Mouse (Mus musculus): Measurements from ENCODE around the gene Shf.

Gene Shf

GRCm38 (mm10) chr2:122368081-122368971, 636 bp downstream of the Shf start:
- DNase-seq (ENCODE audit: low spot score in 2 of 2): no peak

GRCm38 (mm10) chr2:122367701-122368080, 1.3 kb downstream of the Shf start:
- no peak for DNase-seq (ENCODE audit: low spot score in 2 of 2)

- no peak for DNase-seq (ENCODE audit: low spot score in 2 of 2)
These were observed 1.8 kb downstream of the Shf start for GRCm38 (mm10) chr2:122367181-122367580.

- no peak for DNase-seq (ENCODE audit: low spot score in 2 of 2)
These were observed 2.3 kb downstream of the Shf start for GRCm38 (mm10) chr2:122366706-122367105.

- no peak for DNase-seq (ENCODE audit: low spot score in 2 of 2)
These were observed 2.9 kb downstream of the Shf start for GRCm38 (mm10) chr2:122366039-122366438.

DNA sequence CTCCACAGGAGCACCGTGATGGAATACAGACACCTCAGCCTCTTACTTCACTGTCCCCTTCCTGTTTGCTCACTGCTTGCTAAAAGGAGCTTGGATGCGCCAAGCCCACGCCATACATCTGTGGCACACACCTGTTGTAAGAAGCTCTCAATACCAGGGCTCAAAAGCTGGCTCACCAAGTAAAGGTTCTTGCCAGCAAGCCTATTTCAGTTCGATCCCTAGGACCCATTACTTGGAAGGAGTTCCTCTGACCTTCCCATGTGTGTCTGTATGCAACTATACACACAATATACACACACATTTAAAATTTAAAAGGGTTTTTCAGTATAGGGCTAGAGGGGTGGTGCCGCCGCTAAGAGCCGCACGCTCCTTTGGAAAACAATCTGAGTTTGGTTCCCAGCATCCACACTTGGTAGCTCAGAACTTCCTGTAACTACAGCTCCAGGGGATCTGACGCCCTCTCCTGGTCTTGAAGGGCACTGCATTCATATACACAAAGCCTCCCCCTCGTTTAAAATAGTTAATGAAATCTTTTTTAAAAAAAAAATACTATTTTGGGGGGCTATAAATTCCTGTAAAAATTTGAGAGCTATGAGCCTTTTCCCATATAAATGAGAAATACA, 3.6 kb downstream of the Shf start:
- DNase-seq (ENCODE audit: low spot score in 2 of 2): no peak

GRCm38 (mm10) chr2:122364352-122364944, 4.5 kb downstream of the Shf start:
- DNase-seq (ENCODE audit: low spot score in 2 of 2): no peak

- no peak for DNase-seq (ENCODE audit: low spot score in 2 of 2)
These were observed 6.1 kb downstream of the Shf start for GRCm38 (mm10) chr2:122362622-122363523.

- no peak for DNase-seq (ENCODE audit: low spot score in 2 of 2)
These were observed 6.9 kb downstream of the Shf start for GRCm38 (mm10) chr2:122361868-122362621.

DNA sequence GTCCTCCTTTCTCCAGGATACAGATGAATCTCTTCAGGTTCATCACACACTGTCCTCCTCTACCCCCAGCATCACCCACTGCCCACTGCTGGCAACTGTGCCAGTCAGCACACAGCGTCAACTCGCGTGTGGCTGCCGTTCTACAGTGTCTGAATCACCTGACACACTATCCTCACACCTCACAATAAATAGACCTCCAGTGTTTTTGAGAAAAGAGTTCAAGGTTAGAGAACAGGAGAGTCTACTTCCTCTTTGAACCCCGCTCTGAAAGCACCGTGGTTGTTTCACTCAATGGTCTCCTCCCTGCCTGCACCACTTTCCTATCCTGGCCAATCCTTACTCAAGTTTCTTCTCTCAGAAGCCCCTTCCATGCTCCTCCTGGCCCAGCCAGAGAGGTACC, 7.8 kb downstream of the Shf start:
- no peak for DNase-seq (ENCODE audit: low spot score in 2 of 2)

DNA sequence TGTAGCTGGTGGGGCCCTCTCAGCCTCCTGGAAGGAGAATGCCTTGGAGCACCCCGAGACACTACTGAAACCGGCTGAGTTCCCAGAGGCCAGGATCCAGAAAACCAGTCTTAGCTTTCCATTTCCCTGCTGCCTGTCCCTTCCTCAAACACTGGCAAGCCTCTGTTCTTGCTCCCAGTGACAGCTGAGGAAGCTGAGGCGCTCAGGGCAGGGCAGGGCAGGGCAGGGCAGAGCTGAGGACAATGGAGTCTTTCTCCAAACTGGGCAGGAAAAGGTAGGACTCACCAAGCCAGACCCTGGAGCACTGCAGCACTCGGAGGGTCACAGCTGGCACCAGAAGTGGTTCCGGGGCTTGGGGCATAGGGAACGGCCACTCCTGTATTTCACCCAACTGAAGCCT, 8.7 kb downstream of the Shf start:
- DNase-seq (ENCODE audit: low spot score in 2 of 2): no peak

GRCm38 (mm10) chr2:122356187-122356586, 12.8 kb downstream of the Shf start:
- DNase-seq (ENCODE audit: low spot score in 2 of 2): no peak

DNA sequence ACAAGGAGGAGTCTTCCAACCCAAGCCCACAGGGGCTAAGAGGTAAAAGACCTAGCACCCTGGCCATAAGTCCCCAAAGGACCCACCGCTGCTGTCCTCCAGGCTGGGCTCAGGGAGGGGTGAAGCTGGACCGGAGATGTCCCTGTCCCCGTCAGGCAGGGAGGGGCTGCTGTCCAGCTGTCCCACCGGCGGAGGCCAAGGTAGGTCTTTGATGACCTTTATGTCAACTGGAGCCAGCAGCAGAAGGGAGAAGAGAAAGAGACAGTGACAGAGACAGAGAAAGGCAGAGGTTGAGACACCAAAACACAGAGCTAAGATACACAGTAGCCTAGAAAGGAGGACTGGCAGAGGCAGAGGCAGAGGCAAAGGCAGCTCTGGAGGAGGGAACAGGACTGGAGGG, 13.6 kb downstream of the Shf start:
- DNase-seq (ENCODE audit: low spot score in 2 of 2): no peak

- DNase-seq (ENCODE audit: low spot score in 2 of 2): no peak
These were observed 14.6 kb downstream of the Shf start for GRCm38 (mm10) chr2:122354191-122354929.

GRCm38 (mm10) chr2:122353765-122354164, 15.2 kb downstream of the Shf start:
- DNase-seq (ENCODE audit: low spot score in 2 of 2): no peak

DNA sequence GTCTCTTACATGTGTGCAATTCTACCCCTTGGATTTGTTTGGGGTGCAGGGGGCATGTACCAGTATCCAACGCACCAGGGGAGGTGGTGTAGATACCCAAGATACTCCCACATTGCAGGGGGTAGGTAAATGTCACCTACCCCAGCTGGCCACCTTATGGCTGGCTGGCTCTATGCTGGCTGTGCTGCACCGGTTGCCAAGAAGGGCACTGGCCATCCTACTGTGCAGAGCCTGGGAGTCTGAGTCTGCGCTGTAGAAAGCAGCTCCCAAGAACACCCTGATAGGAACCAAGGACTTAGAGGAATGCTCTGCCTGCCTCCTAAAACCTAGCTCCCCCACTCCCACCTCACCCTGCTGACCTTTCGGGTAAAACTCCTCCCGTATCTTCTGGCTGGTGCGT, 16.0 kb downstream of the Shf start:
- DNase-seq (ENCODE audit: low spot score in 2 of 2): no peak

GRCm38 (mm10) chr2:122351931-122352329, 17.0 kb downstream of the Shf start:
- DNase-seq (ENCODE audit: low spot score in 2 of 2): no peak

- DNase-seq (ENCODE audit: low spot score in 2 of 2): no peak
These were observed 17.6 kb downstream of the Shf start for GRCm38 (mm10) chr2:122351156-122351930.

- no peak for DNase-seq (ENCODE audit: low spot score in 2 of 2)
These were observed 19.7 kb downstream of the Shf start for GRCm38 (mm10) chr2:122349136-122349785.
